Mouse (Mus musculus) embryonic facial prominence, embryonic 11.5 days (tissue): ENCODE measurements at regions not wholly inside any gene's neighbourhood (a gene's known extent, or its start where the extent isn't known, plus 50 kb on each side); places are given as distances from the start of the nearest gene placed in this dataset.

Experiments used
- ATAC-seq: fragments of 200-750 bp; cut with Nextera tagmentation; replicated peaks from 2 replicates; pipeline ENCODE4 v1.8.0; 2017; ENCODE audit warnings: low read depth; ENCODE audit not compliant: insufficient number of reproducible peaks, low FRiP score, low TSS enrichment
- DNase-seq: peaks from one replicate; pipeline ENCODE4 v3.0.0-alpha.2; 2015; ENCODE audit warnings: low spot score
- H3K27ac ChIP-seq: fragments of 300-500 bp; sonication (generic); replicated peaks from 2 replicates; pipeline ENCODE4 v1.5.1; 2014; ENCODE audit warnings: mild to moderate bottlenecking, low read depth, low read length, control low read depth
- H3K27me3 ChIP-seq: fragments of 300-500 bp; sonication (generic); 2 replicates; pipeline ENCODE4 v1.6.1; 2014; ENCODE audit warnings: mild to moderate bottlenecking, low read length, moderate library complexity, mixed read lengths; ENCODE audit not compliant: control insufficient read depth, insufficient read depth
- H3K36me3 ChIP-seq: fragments of 300-500 bp; sonication (generic); replicated peaks from 2 replicates; pipeline ENCODE4 v1.6.1; 2014; ENCODE audit warnings: low read depth, mild to moderate bottlenecking, low read length, moderate library complexity, mixed read lengths; ENCODE audit not compliant: control insufficient read depth, insufficient read depth
- H3K4me1 ChIP-seq: fragments of 300-500 bp; sonication (generic); 2 replicates; pipeline ENCODE4 v1.6.1; 2014; ENCODE audit warnings: low read length, mixed read lengths; ENCODE audit not compliant: control insufficient read depth, insufficient read depth
- H3K4me2 ChIP-seq: fragments of 300-500 bp; sonication (generic); 2 replicates; pipeline ENCODE4 v1.6.1; 2014; ENCODE audit warnings: low read depth, mild to moderate bottlenecking, control low read depth, low read length, moderate library complexity
- H3K4me3 ChIP-seq: fragments of 300-500 bp; sonication (generic); 2 replicates; pipeline ENCODE4 v1.5.1; 2014; ENCODE audit warnings: low read depth, low read length, control low read depth
- H3K9ac ChIP-seq: fragments of 300-500 bp; sonication (generic); replicated peaks from 2 replicates; pipeline ENCODE4 v1.6.1; 2014; ENCODE audit warnings: mild to moderate bottlenecking, control low read depth, low read length
- H3K9me3 ChIP-seq: fragments of 300-500 bp; sonication (generic); replicated peaks from 2 replicates; pipeline ENCODE4 v1.6.1; 2016; ENCODE audit warnings: mild to moderate bottlenecking, low read length, inconsistent platforms, mixed read lengths; ENCODE audit not compliant: control insufficient read depth
- WGBS: fragments of 180-500 bp; shearing (Covaris S2); extraction: QIAGEN DNeasy Blood & Tissue Kit; methylation state at CpG from one replicate; pipeline ENCODE4 v1.1.7; 2014; 5-methylcytosine and 5-hydroxymethylcytosine counted together

GRCm38 (mm10) chr10:56685655-56686250, 308.6 kb downstream of the Gja1 start:
- Histone ChIP-seq H3K4me3 (no peak overlapping the region), H3K9me3 (no peaks in the 10 kb centered on the region), H3K4me2 (no peak overlapping the region), H3K27ac (no peak overlapping the region), H3K4me1 (no peaks in the 10 kb centered on the region), H3K36me3 (no peaks in the 10 kb centered on the region), H3K9ac (no peak overlapping the region), H3K27me3 (no peaks in the 10 kb centered on the region)
- DNase-seq: no peak
- ATAC-seq: no peak
- WGBS: 85% methylated on average over 8 of the region's 8 CpGs

GRCm38 (mm10) chr10:56691467-56691866, 314.3 kb downstream of the Gja1 start:
- DNase-seq: no peak
- no peaks in the 10 kb centered on the region for H3K27me3 ChIP-seq
- no peak overlapping the region for H3K9ac ChIP-seq
- H3K9me3 ChIP-seq: no peaks in the 10 kb centered on the region
- 67% methylated on average over 2 of the region's 2 CpGs for WGBS
- H3K4me1 ChIP-seq: no peaks in the 10 kb centered on the region
- no peak for ATAC-seq
- H3K4me3 ChIP-seq: no peak overlapping the region
- no peaks in the 10 kb centered on the region for H3K36me3 ChIP-seq
- H3K4me2 ChIP-seq: no peak overlapping the region
- H3K27ac ChIP-seq: no peak overlapping the region

GRCm38 (mm10) chr10:56695100-56695499, 318.0 kb downstream of the Gja1 start:
- ATAC-seq (no peak), DNase-seq (no peak)
- H3K9me3 ChIP-seq: no peaks in the 10 kb centered on the region
- no peaks in the 10 kb centered on the region for H3K36me3 ChIP-seq
- no peak overlapping the region for H3K4me3 ChIP-seq
- no peak overlapping the region for H3K4me2 ChIP-seq
- no peak overlapping the region for H3K9ac ChIP-seq
- no peaks in the 10 kb centered on the region for H3K4me1 ChIP-seq
- 22% methylated on average over 3 of the region's 3 CpGs for WGBS
- no peak overlapping the region for H3K27ac ChIP-seq
- no peaks in the 10 kb centered on the region for H3K27me3 ChIP-seq

GRCm38 (mm10) chr10:56700126-56700525, 323.0 kb downstream of the Gja1 start:
- 53% methylated on average over 6 of the region's 6 CpGs for WGBS
- no peak overlapping the region for H3K9ac ChIP-seq
- H3K27ac ChIP-seq: no peak overlapping the region
- H3K9me3 ChIP-seq: no peaks in the 10 kb centered on the region
- H3K4me1 ChIP-seq: no peaks in the 10 kb centered on the region
- no peak for ATAC-seq
- DNase-seq: no peak
- no peak overlapping the region for H3K4me3 ChIP-seq
- no peak overlapping the region for H3K4me2 ChIP-seq
- no peaks in the 10 kb centered on the region for H3K27me3 ChIP-seq
- H3K36me3 ChIP-seq: no peaks in the 10 kb centered on the region

- DNase-seq: no peak
- Histone ChIP-seq H3K9ac (no peak overlapping the region), H3K9me3 (no peaks in the 10 kb centered on the region), H3K27ac (no peak overlapping the region), H3K4me3 (no peak overlapping the region), H3K4me1 (no peaks in the 10 kb centered on the region), H3K4me2 (no peak overlapping the region), H3K27me3 (no peaks in the 10 kb centered on the region), H3K36me3 (no peaks in the 10 kb centered on the region)
- 90% methylated on average over 2 of the region's 2 CpGs for WGBS
- ATAC-seq: no peak
Observed at GRCm38 (mm10) chr10:56708411-56708810, 331.3 kb downstream of the Gja1 start.

GRCm38 (mm10) chr10:56708886-56709285, 331.8 kb downstream of the Gja1 start:
- 74% methylated on average over 1 of the region's 1 CpGs for WGBS
- Histone ChIP-seq H3K4me3 (no peak overlapping the region), H3K9me3 (no peaks in the 10 kb centered on the region), H3K4me2 (no peak overlapping the region), H3K36me3 (no peaks in the 10 kb centered on the region), H3K9ac (no peak overlapping the region), H3K4me1 (no peaks in the 10 kb centered on the region), H3K27ac (no peak overlapping the region), H3K27me3 (no peaks in the 10 kb centered on the region)
- ATAC-seq (no peak), DNase-seq (no peak)

GRCm38 (mm10) chr10:56712611-56713105, 335.5 kb downstream of the Gja1 start:
- DNase-seq: no peak
- no peak overlapping the region for H3K9ac ChIP-seq
- H3K4me2 ChIP-seq: no peak overlapping the region
- H3K4me3 ChIP-seq: no peak overlapping the region
- no peaks in the 10 kb centered on the region for H3K27me3 ChIP-seq
- no peak overlapping the region for H3K27ac ChIP-seq
- H3K9me3 ChIP-seq: no peaks in the 10 kb centered on the region
- no peaks in the 10 kb centered on the region for H3K4me1 ChIP-seq
- WGBS: 29% methylated on average over 7 of the region's 7 CpGs
- ATAC-seq: no peak
- no peaks in the 10 kb centered on the region for H3K36me3 ChIP-seq

- Histone ChIP-seq H3K4me2 (no peak overlapping the region), H3K4me1 (no peaks in the 10 kb centered on the region), H3K9ac (no peak overlapping the region), H3K36me3 (no peaks in the 10 kb centered on the region), H3K27ac (no peak overlapping the region), H3K27me3 (no peaks in the 10 kb centered on the region), H3K4me3 (no peak overlapping the region), H3K9me3 (no peaks in the 10 kb centered on the region)
- DNase-seq: no peak
- ATAC-seq: no peak
Observed at GRCm38 (mm10) chr10:56737073-56737472, 359.9 kb downstream of the Gja1 start.
